Mouse (Mus musculus) embryo, embryonic 9.5 days (tissue): Measurements from ENCODE around the gene Dhrs1.
A peak's percentile ranks its signal among the peaks of the same experiment; 100 is the strongest.

Source experiments
- DNase-seq: peaks from one replicate; pipeline ENCODE4 v3.0.0-alpha.2; 2017; ENCODE audit errors: extremely low spot score

Gene Dhrs1

DNA sequence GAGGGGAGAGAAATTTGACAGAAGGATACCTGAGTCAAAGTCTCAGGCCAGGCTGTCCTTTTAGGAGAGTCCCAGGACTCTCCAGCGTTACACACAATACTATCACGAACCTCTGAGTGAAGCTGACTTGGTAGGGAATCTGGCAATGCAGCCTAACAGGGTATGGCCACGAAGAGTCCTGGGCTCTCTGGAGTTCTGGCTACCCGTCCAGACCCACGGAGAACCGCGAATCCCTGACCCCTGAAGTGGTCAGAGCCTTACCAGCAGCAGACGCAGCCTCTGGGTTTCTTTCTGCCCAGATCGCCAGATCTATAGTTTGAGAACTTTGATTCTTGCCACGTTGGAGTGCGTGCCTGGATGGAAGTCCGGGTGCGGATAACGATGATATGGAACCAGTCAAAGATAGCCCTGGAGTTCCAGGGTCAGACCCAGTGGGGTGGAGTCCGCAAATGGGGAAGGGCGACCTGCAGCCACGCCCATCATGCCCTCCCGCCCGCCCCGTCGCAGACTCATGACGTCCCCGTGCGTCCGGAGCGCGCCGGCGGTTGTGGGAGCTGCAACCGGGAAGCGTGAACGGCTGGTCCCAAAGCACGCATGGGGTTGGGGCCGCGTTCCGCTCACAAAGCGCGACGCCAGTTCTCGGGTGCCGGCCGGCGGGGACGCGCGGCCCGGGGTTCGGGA lies at the start of gene Dhrs1, which contains the start of gene Nop9:
Gene Dhrs1, minus strand, starts transcription at position 511 of the 681 bp plus-strand sequence.
Gene Nop9, plus strand, starts transcription at position 514 of the 681 bp plus-strand sequence.
- DNase-seq = peak; percentile 98

DNA sequence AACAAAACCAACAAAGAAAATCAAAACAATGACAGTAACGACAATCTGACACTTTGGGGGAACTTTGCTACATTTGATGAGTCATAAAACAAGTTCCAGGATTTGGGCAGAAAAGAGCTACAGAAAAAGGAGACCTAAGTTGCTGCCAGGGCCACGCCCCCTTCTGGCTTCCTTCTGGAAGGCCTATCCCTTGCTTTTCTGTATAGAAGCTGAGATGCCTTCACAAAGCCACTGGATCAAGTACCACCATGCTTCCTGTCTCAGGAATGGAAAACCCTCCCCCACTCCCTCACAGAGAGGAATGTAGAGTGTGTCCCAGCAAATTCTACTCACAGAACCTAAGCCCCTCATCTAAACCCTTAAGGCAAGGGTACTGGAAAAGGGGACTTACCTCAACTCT lies 48.5 kb upstream of the Dhrs1 start:
- DNase-seq = no peak

DNA sequence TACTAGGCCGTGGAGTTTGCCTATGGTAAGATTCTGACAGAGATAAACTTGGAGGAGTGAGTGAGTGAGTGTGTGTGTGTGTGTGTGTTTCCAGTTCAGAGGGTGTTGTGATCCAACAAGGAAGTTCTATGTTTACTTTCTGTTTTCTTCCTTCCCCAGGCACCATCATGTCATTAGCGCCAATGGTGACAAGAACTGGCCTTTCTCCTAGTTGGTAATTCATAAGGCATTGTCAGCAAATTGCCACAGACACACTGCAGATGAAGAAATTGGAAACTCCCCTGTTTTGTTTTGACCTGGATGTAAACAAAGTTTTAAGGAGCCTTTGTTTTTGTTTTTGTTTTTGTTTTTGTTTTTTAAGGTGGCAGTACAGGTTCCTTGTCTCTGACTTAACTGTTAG lies 48.0 kb upstream of the Dhrs1 start:
- DNase-seq = no peak

DNA sequence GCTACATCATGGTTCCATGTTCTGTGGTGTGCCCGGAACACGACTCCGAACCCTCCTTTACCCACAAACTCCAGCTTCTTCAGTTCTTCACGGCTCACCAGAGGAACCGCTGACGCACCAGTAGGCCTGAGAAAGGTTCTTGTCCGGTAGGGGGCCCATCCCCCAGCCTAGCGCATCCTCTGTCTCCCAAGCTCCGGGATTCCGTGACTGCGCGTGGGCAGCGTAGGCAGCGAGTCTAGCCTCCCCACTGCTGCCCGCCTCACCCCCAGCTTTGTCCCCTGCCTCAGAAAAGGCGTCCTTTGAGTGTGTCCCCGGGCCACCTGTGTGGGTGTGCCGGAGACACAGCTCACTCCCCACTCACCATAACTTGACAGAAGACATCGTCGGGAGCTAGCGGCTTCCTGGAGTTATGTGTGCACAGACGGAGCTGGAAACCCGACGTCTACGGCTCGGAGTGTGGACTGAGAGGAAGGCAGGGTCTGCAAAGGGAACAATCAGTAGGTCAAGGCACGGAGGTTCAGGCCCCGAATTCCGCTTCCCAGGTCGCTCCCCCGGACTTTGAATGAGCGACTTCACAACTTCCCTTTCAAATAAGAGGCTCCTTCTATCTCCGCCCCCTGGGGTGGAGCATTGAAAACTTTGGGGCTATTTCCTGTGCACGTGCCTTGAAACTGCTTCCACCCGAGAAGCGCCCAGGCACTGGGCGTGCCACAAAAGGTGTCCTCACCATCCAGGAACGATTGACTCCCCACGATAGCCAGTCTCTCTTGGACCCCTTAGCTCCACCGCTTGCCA lies 43.0 kb upstream of the Dhrs1 start, which contains the start of gene Ripk3:
Gene Ripk3, minus strand, starts transcription at position 610 of the 795 bp plus-strand sequence.
- DNase-seq = peak; percentile 36

DNA sequence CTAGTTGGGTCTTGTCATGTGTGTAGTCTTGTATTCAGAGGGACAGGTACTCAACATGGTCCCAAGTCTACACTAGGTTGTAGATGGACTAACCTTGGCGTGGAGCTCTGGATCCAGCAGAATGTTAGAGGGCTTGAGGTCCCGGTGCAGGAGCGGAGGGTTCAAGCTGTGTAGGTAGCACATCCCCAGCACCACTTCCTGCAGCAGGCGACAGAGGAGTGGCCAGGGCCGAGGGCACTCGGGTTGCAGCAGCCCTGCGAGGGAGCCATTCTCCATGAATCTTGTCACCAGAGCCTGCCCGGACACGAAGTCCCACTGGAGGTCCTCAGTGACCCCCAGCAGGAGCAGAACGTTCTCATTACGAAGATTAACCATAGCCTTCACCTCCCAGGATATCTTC lies 42.2 kb upstream of the Dhrs1 start:
- DNase-seq = no peak

DNA sequence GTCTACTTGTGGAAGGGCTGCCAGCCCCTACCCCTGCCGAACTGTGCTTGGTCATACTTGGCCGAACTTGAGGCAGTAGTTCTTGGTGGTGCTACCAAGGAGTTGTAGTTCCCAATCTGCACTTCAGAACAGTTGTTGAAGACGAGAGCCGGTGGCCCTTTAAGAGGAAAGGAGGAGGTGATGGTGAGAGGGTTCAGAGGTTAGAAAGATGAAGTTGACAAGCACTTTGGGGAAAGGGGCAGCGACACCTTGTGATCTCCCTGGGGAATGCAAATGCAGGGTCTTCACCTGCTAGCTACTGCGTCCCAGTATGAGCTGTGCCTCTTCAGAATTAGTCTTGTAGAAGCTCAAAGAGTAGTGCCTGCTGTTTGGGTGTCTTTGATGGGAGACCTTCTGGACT lies 39.7 kb upstream of the Dhrs1 start:
- no peak for DNase-seq

DNA sequence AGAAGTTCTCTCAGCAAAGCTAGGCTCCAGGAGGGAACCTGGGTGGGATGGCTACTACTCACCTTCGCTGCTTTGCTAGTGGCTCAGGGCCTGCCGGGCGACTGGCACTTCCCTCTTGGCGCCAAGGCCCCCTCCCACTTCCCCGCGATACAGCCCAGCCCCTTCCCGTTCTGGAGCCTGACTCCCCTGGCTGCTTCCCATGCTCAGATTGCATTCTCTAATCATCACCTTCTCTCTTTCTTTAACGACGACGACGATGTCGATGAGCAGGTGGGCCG lies 38.4 kb upstream of the Dhrs1 start, which contains the start of gene Adcy4:
Gene Adcy4, minus strand, starts transcription at position 138 of the 278 bp plus-strand sequence.
- no peak for DNase-seq

DNA sequence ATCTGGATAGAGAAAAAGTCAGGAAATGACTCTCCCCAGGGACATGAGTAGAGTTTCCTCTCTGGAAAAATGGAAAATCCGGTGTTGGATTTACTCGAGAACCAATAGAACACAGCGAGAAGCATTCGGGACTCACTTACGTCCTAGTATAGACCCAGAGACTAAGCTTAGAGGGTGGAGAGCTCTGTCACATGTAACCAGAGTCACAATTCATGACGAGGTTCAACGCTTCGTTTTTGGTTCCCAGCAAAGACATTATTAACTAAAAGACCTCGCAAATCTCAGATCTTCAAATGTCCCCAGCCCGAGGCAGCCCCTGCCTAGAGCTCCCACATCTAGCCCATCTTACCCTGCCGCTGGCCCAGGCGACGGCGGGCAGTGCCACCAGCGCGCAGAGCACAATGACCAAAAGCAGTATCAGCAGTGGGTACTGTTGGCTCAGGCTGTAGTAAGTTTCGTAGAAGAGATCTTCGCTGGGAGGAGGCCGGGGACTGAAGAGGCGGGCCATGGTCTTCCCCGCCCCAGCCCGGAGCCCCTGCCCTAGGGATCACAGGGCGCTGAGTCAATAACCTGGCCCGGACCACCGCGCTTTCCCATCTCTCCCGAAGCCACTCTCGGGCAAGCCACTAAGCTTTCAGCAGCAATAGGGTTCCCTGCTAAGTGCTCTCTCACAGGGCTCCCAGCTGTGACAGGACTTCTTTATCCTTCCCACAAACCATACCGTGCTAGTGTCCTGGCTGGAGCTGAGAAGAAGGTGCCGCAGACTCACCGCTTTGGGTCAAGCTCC lies 37.9 kb upstream of the Dhrs1 start:
- DNase-seq = peak; percentile 45

DNA sequence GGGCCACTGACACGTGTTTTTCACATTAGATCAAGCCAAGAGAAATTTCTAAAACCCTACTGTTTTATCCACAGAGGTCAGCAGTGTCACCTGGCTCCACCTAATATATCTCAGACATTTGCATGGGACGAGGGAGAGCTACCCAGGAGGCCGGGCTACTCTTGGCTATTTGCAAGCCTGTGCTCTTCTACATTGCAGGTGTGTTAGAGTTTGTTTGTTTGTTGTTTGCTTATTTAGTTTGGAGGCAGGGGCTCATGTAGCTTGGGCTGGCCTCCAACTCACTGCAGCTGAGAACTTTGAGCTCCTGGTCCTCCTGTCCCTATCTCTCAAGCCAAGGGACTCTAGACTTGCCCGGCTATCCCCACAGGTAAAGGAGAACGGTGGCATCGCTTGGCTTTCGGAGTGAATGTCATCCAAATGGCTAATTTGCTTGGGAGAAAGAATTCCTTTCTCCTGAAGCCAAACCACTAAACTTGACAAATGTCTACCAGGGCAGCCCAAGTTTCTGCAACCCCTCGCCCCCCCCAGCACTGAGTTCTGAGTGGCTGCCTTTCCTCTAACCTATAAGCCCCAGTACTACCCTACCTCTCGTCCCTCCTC lies 37.0 kb upstream of the Dhrs1 start:
- DNase-seq = no peak

DNA sequence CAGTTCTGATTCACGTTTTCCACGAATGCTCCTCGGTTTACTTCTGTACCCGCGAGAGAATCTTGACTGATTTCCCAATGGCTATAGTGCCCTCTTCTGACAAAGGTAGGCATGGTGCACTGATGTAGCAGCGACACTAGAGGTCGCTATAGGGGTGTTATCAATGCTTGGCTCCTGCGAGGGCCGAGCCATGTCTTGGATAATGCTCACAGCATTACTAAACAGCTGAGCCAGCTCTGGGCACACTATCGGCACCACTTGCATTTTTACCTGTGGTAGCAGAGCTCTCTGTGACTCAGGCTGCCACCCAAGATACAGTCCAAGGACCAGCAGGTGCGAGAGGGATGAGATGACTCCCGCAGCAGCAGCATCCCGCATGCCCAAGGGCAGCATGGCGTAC lies 35.8 kb upstream of the Dhrs1 start:
- peak; percentile 71 for DNase-seq

DNA sequence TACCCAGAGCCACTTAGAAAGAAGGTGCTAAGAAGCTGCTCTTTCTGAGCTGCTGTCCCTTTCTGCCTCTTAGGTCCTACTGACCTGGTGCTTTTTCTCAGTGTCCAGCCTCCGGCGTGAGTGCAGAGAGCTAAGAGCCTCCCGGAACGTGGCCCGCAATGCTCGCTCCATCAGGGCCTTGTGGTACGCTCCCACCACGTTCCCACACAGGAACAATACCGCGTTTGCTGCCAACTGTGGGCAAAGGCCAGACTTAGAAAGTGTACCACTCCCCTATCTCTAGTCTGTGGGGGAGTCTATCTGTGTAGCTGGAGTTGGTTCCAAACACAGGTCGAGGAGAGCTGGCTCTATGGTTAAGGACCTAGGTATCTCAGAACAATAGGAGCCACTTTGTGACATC lies 35.2 kb upstream of the Dhrs1 start:
- no peak for DNase-seq

DNA sequence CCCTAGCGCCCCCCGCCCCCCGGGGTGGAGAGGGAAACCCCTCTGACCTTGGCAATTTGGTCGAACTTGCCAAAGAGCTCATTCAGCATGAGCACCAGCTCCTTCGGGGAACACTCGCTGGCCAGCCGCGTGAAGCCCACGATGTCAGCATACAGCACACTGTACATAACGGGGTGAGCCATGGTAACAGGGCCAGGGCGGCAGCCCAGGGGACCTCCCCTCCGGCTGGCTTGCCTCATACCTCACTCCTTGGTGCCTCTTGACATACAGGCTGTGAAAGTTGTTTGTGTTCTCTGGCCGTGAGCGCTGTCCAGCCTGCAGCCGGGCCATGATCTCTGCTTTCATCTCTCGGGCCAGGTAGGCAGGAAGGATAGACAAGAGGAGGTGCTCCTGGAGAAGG lies 34.2 kb upstream of the Dhrs1 start:
- no peak for DNase-seq

DNA sequence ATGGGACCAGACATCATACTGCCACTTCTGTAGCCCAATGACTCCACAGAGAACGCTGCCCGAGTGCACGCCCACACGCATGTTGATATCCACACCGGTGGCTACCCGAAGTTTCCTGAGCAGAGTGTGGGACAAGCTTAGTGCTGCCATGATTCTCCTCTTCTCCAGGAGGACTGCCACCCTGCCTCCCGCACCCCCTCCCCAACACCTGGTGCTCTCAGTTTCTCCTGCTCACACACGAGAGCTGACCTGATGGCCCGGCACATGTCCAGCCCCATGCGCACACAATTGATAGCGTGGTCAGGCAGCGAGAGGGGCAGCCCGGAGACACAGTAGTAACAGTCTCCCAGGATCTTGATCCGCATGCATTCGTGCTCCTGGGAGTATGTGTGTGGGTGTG lies 33.2 kb upstream of the Dhrs1 start:
- DNase-seq = no peak

DNA sequence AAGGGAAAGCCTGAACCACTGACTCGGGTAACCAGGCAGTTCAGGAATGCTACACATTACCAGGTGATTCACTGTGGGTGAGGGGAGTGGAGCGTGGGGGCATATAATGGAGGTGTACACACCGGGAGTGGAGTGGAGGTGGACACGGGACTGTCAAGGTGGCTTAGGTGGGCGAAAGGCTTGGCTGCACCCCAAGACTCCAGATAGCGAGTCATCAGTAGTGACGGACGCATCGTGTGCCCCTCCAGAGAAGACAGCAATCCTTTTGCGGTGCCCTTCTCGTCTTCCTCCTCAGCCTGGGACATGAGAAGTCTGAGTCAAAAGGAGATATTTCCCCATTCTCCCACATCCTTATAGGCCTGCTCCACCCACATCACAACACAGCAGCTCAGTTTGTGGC lies 32.3 kb upstream of the Dhrs1 start:
- no peak for DNase-seq

DNA sequence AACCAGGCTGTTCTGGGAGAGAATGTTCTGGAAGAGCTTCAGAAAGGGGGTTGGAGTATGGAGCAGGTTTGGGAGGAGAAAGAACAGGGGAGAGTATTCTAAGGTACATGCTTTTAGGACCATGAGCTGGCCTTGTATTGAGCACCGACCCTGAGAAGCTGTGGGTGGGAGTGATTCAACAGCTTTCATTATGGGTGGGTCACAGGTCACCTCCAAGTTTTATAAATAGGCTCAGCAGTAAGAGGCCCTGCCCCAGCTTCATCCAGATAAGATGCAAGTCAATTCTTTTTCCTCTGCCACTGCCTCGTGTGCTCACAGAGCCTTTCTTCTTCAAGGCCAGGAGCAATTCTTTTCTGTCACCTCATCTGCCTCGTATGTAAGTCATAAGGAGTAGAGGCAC lies 31.7 kb upstream of the Dhrs1 start:
- no peak for DNase-seq

DNA sequence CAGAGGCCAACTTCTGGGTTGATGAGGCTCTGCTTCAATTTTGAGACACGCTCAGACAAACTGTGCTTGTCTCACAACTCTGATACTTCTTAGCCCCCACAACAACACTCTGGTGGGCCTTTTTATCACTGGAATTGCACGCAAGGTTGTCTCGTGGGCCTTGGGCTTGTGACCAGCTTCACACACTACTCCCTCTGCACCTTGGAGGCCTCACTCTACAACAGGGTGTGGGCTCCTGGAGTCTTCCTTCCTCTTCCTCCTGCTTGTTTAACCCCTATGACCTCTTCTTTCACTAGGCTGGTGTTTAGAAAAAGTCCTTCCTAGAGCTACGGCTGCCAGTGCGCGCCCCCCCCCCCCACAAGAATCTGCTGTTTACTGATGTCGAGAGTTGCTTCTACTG lies 31.2 kb upstream of the Dhrs1 start:
- no peak for DNase-seq

DNA sequence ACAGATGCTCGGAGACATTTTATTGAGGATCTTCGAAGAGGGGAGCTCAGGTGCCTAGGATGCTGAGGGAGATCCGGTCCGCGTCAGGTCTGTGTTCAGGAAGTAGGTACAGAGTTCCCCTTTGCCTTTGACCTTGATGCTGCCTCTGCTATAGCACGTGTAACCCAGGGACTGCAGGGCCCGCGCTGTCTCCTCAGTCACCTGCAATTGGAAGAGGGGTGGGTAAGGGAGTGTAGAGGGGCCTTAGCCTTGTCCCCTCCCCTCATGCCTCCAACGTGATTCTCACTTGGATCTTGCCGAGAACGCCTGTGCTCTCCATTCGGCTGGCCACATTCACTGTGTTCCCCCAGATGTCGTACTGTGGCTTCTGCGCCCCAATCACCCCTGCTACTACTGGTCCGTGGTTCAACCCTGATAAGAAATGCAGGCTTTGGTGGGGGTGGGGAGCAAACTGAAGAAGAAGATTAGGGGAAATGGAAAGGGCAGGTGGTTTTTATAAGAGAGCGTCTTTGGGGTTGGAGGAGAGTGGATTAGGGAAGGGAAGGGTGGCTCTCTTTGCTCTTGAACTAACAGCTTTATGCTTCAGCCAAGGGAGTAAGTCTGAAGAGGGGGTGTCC lies 23.7 kb upstream of the Dhrs1 start:
- no peak for DNase-seq

DNA sequence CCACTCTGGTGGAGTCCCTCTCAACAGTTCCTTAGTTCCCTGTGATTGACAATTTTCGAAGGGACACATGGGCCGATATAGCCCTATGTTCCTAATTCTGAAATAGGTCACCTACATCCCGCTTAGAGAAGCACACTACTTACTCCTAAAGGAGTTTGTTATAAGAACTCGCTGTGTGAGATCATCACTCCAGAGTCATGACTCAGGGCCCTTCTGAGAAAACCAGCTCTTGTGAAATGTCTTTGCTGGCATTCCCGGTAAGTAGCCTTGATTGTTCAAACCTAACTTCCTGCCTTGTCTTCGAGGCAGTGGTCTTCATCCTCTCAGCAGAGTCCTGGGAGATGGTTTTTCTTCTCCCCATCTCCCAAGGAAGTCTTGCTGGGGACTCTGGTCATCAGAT lies 23.1 kb upstream of the Dhrs1 start:
- DNase-seq = no peak

DNA sequence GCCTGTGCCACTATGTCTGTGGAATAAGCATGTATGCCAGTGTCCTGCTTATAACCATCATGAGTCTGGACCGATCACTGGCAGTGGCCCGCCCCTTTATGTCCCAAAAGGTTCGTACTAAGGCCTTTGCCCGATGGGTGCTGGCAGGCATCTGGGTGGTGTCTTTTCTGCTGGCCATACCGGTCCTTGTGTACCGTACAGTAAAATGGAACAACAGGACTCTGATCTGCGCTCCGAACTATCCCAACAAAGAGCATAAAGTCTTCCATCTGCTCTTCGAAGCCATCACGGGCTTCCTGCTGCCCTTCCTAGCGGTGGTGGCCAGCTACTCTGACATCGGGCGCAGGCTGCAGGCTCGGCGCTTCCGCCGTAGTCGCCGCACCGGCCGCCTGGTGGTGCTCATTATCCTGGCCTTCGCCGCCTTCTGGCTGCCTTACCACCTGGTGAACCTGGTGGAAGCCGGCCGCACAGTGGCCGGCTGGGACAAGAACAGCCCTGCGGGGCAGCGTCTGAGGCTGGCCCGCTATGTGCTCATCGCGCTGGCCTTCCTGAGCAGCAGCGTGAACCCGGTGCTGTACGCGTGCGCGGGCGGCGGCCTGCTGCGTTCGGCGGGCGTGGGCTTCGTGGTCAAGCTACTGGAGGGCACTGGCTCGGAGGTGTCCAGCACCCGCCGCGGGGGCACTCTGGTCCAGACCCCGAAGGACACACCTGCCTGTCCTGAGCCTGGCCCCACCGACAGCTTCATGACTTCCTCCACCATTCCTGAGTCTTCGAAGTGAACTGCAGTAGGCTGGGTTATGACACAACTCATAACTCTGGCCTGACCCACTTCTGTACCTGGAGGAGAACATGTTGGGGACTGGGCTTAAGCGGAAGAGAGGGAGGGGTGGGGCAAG lies 22.3 kb upstream of the Dhrs1 start:
- peak; percentile 67 for DNase-seq

DNA sequence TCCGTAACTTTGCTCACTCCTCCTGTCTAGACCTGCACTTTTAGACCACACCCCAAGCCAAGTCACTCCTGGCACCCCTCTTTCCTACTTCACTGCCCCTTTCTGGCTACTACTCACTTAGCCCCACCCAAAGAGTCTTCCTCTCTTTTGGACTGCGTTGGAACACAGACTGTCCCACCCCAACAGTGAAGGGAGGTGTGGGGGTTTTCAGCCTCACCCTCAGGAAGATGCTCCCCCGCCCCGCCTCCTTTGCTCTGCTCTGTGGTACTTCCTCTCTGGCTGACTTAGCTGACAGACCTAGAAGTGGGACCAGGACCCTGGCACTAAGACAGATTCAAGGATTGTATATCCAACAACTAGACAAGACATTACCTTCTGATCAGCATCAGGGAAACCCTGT lies 20.2 kb upstream of the Dhrs1 start, which contains the start of gene Ltb4r1:
Gene Ltb4r1, plus strand, starts transcription at position 267 of the 400 bp plus-strand sequence.
- no peak for DNase-seq

DNA sequence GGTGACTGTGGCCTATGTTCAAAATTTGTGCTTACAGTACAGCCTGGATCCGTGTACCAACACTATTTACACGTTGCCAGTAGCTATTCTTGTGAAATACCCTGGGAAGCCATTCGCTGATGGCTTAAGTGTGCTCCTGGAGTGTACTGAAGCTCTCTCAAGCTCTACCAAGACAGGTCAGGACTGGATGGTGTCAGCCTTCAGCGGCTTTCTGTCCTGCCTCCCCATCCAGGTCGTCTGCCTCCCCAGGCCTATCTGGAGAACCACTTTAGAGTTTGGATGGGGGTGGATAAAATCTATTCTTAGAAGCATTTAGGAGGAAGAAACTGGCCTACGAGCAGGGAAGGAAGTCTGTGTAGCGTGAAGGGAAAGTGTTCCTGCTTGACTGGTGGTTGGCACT lies 17.7 kb upstream of the Dhrs1 start:
- DNase-seq = no peak
